16 mouse cellular contexts compared by ENCODE assay signal in the genomic region with DNA sequence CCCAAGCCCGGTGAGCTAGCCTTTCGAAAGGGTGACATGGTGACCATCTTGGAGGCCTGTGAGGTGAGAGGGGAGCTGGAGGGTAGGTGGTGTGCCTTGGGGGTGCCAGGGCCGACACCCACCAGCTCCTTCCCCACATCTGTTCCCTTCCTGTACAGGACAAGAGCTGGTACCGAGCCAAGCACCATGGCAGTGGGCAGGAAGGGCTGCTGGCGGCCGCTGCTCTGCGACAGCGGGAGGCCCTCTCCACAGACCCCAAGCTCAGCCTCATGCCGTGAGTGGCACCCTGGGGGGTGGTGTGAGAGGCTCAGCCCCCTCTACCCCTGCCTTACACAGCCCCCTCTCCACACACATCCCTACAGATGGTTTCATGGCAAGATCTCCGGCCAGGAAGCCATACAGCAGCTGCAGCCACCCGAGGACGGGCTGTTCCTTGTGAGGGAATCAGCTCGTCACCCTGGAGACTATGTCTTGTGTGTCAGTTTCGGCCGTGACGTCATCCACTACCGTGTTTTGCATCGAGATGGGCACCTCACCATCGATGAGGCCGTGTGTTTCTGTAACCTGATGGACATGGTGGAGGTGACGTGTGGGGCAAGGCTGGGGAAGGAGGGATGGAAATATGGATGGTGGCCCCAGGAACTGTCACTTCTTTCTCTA. TPM values are rescaled to one million over a fixed set of nuclear protein-coding genes. Genes with fewer than 3 reads are reported as not detected.
A peak's percentile ranks its signal among the peaks of the same experiment; 100 is the strongest.
DNase-seq lines count a peak whose midpoint lies in the region; ATAC-seq and TF ChIP-seq lines count a peak whose summit lies in the region.
"Had no signal": no experiment of that assay in that cellular context is flagged by ENCODE, and none has a peak within 500 bp of the region (broad histone marks: within the 10 kb centered on the region; RNA-seq: fewer than 3 reads in every experiment).

No protein-coding gene starts in this region.

- H3K4me2 ChIP-seq in forebrain, embryonic 16.5 days (ENCODE audit: low read length) = no peak overlapping the region
- H3K4me2 ChIP-seq in forebrain, postnatal 0 days (ENCODE audit: low read depth) = no peak overlapping the region
- H3K4me2 ChIP-seq in midbrain, embryonic 13.5 days (replicated peaks) = no peak overlapping the region
- H3K4me2 ChIP-seq: lung, embryonic 15.5 days had no signal

- peaks cover 6% of the 10 kb centered on the region; the same call in 1 of the 2 replicates for H3K9me3 ChIP-seq in forebrain, embryonic 10.5 days
- H3K9me3 ChIP-seq in forebrain, embryonic 16.5 days (ENCODE audit: control insufficient read depth, low read length) = no peaks in the 10 kb centered on the region
- no peaks in the 10 kb centered on the region for H3K9me3 ChIP-seq in MEL (replicated peaks; ENCODE audit: insufficient read depth, low read length)
- H3K9me3 ChIP-seq in forebrain, postnatal 0 days (ENCODE audit: low read length) = no peaks in the 10 kb centered on the region
- H3K9me3 ChIP-seq in midbrain, embryonic 13.5 days = 0 out of 2 replicates have a peak, but pooled peaks cover 7% of the 10 kb centered on the region
- H3K9me3 ChIP-seq: lung, embryonic 15.5 days had no signal

- H3K27me3 ChIP-seq in forebrain, embryonic 10.5 days (ENCODE audit: poor library complexity, severe bottlenecking) = peaks cover 65% of the 10 kb centered on the region
- H3K27me3 ChIP-seq in forebrain, embryonic 16.5 days (replicated peaks; ENCODE audit: control insufficient read depth, insufficient read depth, low read length) = peaks cover 20% of the 10 kb centered on the region
- H3K27me3 ChIP-seq in MEL (ENCODE audit: control insufficient read depth in 1 of 2, insufficient read depth in 2 of 2, low read length in 2 of 2) = no peaks in the 10 kb centered on the region
- peaks cover 7% of the 10 kb centered on the region; the same call in 1 of the 2 replicates for H3K27me3 ChIP-seq in forebrain, postnatal 0 days (ENCODE audit: insufficient read depth, low read length)
- H3K27me3 ChIP-seq in midbrain, embryonic 13.5 days = peaks cover 54% of the 10 kb centered on the region

- no peak for TF ChIP-seq POLR2A in MEL (IDR thresholded peaks at IDR 0.05; ENCODE audit: control insufficient read depth in 1 of 2, insufficient read depth in 1 of 2, low read depth in 1 of 2, low read length in 2 of 2, poor library complexity in 1 of 2)

- ATAC-seq in forebrain, embryonic 16.5 days = no peak
- ATAC-seq in forebrain, postnatal 0 days = peak; percentile 10; the same call in 1 of the 2 replicates
- ATAC-seq in midbrain, embryonic 13.5 days = peak; percentile 7; the same call in 1 of the 2 replicates
- no peak for ATAC-seq in granulocyte monocyte progenitor cell, adult 5-6 weeks (replicated peaks; ENCODE audit: poor library complexity, severe bottlenecking)

- no peak for TF ChIP-seq RAD21 in MEL (IDR thresholded peaks at IDR 0.05; ENCODE audit: low read depth, low read length)

- peaks cover 43% of the 10 kb centered on the region for H3K36me3 ChIP-seq in forebrain, embryonic 10.5 days (replicated peaks)
- H3K36me3 ChIP-seq in forebrain, embryonic 16.5 days (ENCODE audit: control insufficient read depth, insufficient read depth) = 0 out of 2 replicates have a peak, but pooled peaks cover 5% of the 10 kb centered on the region
- H3K36me3 ChIP-seq in MEL (ENCODE audit: control insufficient read depth in 1 of 2, insufficient read depth in 2 of 2, low read length in 2 of 2) = no peaks in the 10 kb centered on the region
- peaks cover 27% of the 10 kb centered on the region for H3K36me3 ChIP-seq in forebrain, postnatal 0 days (ENCODE audit: insufficient read depth)
- peaks cover 30% of the 10 kb centered on the region for H3K36me3 ChIP-seq in midbrain, embryonic 13.5 days

- H3K27ac ChIP-seq in forebrain, embryonic 10.5 days = 0 out of 2 replicates have a peak overlapping the region, but pooled peaks have one; percentile 26
- no peak overlapping the region for H3K27ac ChIP-seq in forebrain, embryonic 16.5 days (ENCODE audit: low read length)
- no peak overlapping the region for H3K27ac ChIP-seq in MEL (ENCODE audit: control insufficient read depth, low read depth, low read length)
- H3K27ac ChIP-seq in forebrain, postnatal 0 days (ENCODE audit: low read depth, low read length) = no peak overlapping the region
- H3K27ac ChIP-seq in midbrain, embryonic 13.5 days = no peak overlapping the region
- H3K27ac ChIP-seq: lung, embryonic 15.5 days had no signal

- H3K4me1 ChIP-seq in forebrain, embryonic 10.5 days = peaks cover 27% of the 10 kb centered on the region
- peaks cover 17% of the 10 kb centered on the region for H3K4me1 ChIP-seq in forebrain, embryonic 16.5 days (replicated peaks; ENCODE audit: control insufficient read depth, insufficient read depth, low read length)
- H3K4me1 ChIP-seq in MEL (ENCODE audit: control insufficient read depth in 1 of 2, insufficient read depth in 2 of 2, low read length in 2 of 2) = no peaks in the 10 kb centered on the region
- peaks cover 5% of the 10 kb centered on the region; the same call in 1 of the 2 replicates for H3K4me1 ChIP-seq in forebrain, postnatal 0 days (ENCODE audit: insufficient read depth)
- peaks cover 26% of the 10 kb centered on the region for H3K4me1 ChIP-seq in midbrain, embryonic 13.5 days (replicated peaks)

- TF ChIP-seq EP300 in MEL (IDR thresholded peaks at IDR 0.05; ENCODE audit: low read depth in 1 of 2, low read length in 2 of 2) = no peak

- TF ChIP-seq CTCF in MEL (IDR thresholded peaks at IDR 0.05 in 2 of 3, conservative IDR thresholded peaks at IDR 0.05 in 1 of 3; ENCODE audit: control insufficient read depth in 1 of 3, insufficient read depth in 1 of 3, low read depth in 2 of 3, low read length in 3 of 3, poor library complexity in 1 of 3, severe bottlenecking in 1 of 3) = no peak
- TF ChIP-seq CTCF in forebrain, postnatal 0 days (IDR thresholded peaks at IDR 0.05; ENCODE audit: low read depth) = no peak

- H3K79me2 ChIP-seq in MEL (ENCODE audit: control insufficient read depth, insufficient read depth, low read length, poor library complexity) = no peaks in the 10 kb centered on the region

- H3K9ac ChIP-seq in forebrain, embryonic 16.5 days (replicated peaks; ENCODE audit: low read depth, low read length) = no peak overlapping the region
- no peak overlapping the region for H3K9ac ChIP-seq in MEL (ENCODE audit: control insufficient read depth, low read depth, low read length, poor library complexity, severe bottlenecking)
- H3K9ac ChIP-seq in forebrain, postnatal 0 days = no peak overlapping the region
- 0 out of 2 replicates have a peak overlapping the region, but pooled peaks have one; percentile 6 for H3K9ac ChIP-seq in midbrain, embryonic 13.5 days (replicated peaks)
- H3K9ac ChIP-seq: lung, embryonic 15.5 days had no signal

- 55% methylated on average over 21 of the region's 21 CpGs for WGBS in forebrain, embryonic 10.5 days
- WGBS in forebrain, embryonic 16.5 days = 40% methylated on average over 21 of the region's 21 CpGs
- WGBS in forebrain, postnatal 0 days = 39% methylated on average over 21 of the region's 21 CpGs
- 42% methylated on average over 21 of the region's 21 CpGs for WGBS in midbrain, embryonic 13.5 days

- DNase-seq in forebrain, embryonic 10.5 days (ENCODE audit: extremely low spot score, low spot score) = no peak
- DNase-seq in MEL (ENCODE audit: low read depth, low spot score) = no peak
- DNase-seq in forebrain, postnatal 0 days = no peak
- DNase-seq in adrenal gland, adult 8-10 months = no peak
- DNase-seq in layer of hippocampus, adult 8-10 months (ENCODE audit: low spot score in 2 of 2) = no peak
- DNase-seq: cerebellum, adult 18-20 months; kidney, adult 2 months; layer of hippocampus, postnatal 36 days; thymus, postnatal 14 days had no signal

- peak overlapping the region; percentile 2; the same call in 1 of the 2 replicates for H3K4me3 ChIP-seq in forebrain, embryonic 10.5 days
- no peak overlapping the region for H3K4me3 ChIP-seq in forebrain, embryonic 16.5 days (replicated peaks; ENCODE audit: low read length)
- H3K4me3 ChIP-seq in MEL (ENCODE audit: control insufficient read depth in 1 of 2, insufficient read depth in 1 of 2, low read depth in 2 of 2, low read length in 2 of 2) = no peak overlapping the region
- H3K4me3 ChIP-seq in forebrain, postnatal 0 days (ENCODE audit: low read depth, low read length) = no peak overlapping the region
- no peak overlapping the region for H3K4me3 ChIP-seq in midbrain, embryonic 13.5 days (replicated peaks)
- H3K4me3 ChIP-seq: erythroblast, embryonic 14.5 days; lung, embryonic 15.5 days had no signal

RNA-seq across cellular contexts. Expression of a gene that starts 6.6 kb away (rescaled TPM):
- polyA plus RNA-seq in forebrain, embryonic 10.5 days (2016; fragmentation: Nextera tagmentation; extraction: Ambion mirVana) = 3.7 and 5.0 TPM in 2 replicates
- polyA plus RNA-seq in forebrain, embryonic 16.5 days (2015; fragmentation: Nextera tagmentation; extraction: Ambion mirVana) = 28.8 and 44.2 TPM in 2 replicates
- 0.10 and 0.23 TPM in 2 replicates for total RNA-seq in MEL (2012; rRNA removed)
- polyA plus RNA-seq in MEL (2012; ENCODE audit: insufficient read depth in 1 of 2, insufficient read length in 2 of 2, low read depth in 1 of 2, low replicate concordance in 2 of 2, missing spikeins in 1 of 2) = 1 to 10 TPM in 1 of 2 experiments, not detected in 1; 1.0 TPM
- 87.3 and 113 TPM in 2 replicates for total RNA-seq in forebrain, postnatal 0 days (2014; rRNA removed)
- polyA plus RNA-seq in forebrain, postnatal 0 days (2015; fragmentation: Nextera tagmentation; extraction: Ambion mirVana) = 66.4 and 79.4 TPM in 2 replicates
- 7.2 and 8.8 TPM in 2 replicates for polyA plus RNA-seq in midbrain, embryonic 13.5 days (2015; fragmentation: Nextera tagmentation; extraction: Ambion mirVana)
- 16.8 and 35.6 TPM in 2 replicates for total RNA-seq in granulocyte monocyte progenitor cell, adult 5-6 weeks (2014; fragmentation: Nextera tagmentation)
- total RNA-seq in granulocyte monocyte progenitor cell, adult 5-6 weeks (2017) = 39.1 and 43.9 TPM in 2 replicates
- total RNA-seq in adrenal gland, adult 8-10 months (2022) = 1 to 10 TPM in 3 of 4 experiments, under 1 TPM in 1; 0.67 to 2.1 (median 1.5) TPM
- 100 to 1,000 TPM; 208 to 230 (median 216) TPM for total RNA-seq in layer of hippocampus, adult 8-10 months (2022)
- polyA plus RNA-seq: G1E had no signal

RNA-seq across cellular contexts. Expression of a gene that starts 7.4 kb away (rescaled TPM):
- polyA plus RNA-seq in forebrain, embryonic 10.5 days (2016; fragmentation: Nextera tagmentation; extraction: Ambion mirVana) = 217 TPM in 2 replicates
- 84.0 and 90.1 TPM in 2 replicates for polyA plus RNA-seq in forebrain, embryonic 16.5 days (2015; fragmentation: Nextera tagmentation; extraction: Ambion mirVana)
- 137 and 150 TPM in 2 replicates for total RNA-seq in MEL (2012; rRNA removed)
- polyA plus RNA-seq in MEL (2012; ENCODE audit: insufficient read depth in 1 of 2, insufficient read length in 2 of 2, low read depth in 1 of 2, low replicate concordance in 2 of 2, missing spikeins in 1 of 2) = 100 to 1,000 TPM; 157 to 421 TPM
- total RNA-seq in forebrain, postnatal 0 days (2014; rRNA removed) = 90.2 and 94.9 TPM in 2 replicates
- 134 and 148 TPM in 2 replicates for polyA plus RNA-seq in forebrain, postnatal 0 days (2015; fragmentation: Nextera tagmentation; extraction: Ambion mirVana)
- polyA plus RNA-seq in midbrain, embryonic 13.5 days (2015; fragmentation: Nextera tagmentation; extraction: Ambion mirVana) = 138 and 148 TPM in 2 replicates
- total RNA-seq in granulocyte monocyte progenitor cell, adult 5-6 weeks (2014; fragmentation: Nextera tagmentation) = 94.0 and 105 TPM in 2 replicates
- 161 and 185 TPM in 2 replicates for total RNA-seq in granulocyte monocyte progenitor cell, adult 5-6 weeks (2017)
- total RNA-seq in adrenal gland, adult 8-10 months (2022) = 100 to 1,000 TPM; 100 to 139 (median 113) TPM
- 10 to 100 TPM; 32.5 to 49.5 (median 40.8) TPM for total RNA-seq in layer of hippocampus, adult 8-10 months (2022)

RNA-seq across cellular contexts. Expression of a gene that starts 7.4 kb away (rescaled TPM):
- 51.9 and 52.1 TPM in 2 replicates for polyA plus RNA-seq in forebrain, embryonic 10.5 days (2016; fragmentation: Nextera tagmentation; extraction: Ambion mirVana)
- polyA plus RNA-seq in forebrain, embryonic 16.5 days (2015; fragmentation: Nextera tagmentation; extraction: Ambion mirVana) = 39.1 and 41.6 TPM in 2 replicates
- total RNA-seq in MEL (2012; rRNA removed) = 68.9 and 81.3 TPM in 2 replicates
- 10 to 100 TPM in 1 of 2 experiments, not detected in 1; 73.2 TPM for polyA plus RNA-seq in MEL (2012; ENCODE audit: insufficient read depth in 1 of 2, insufficient read length in 2 of 2, low read depth in 1 of 2, low replicate concordance in 2 of 2, missing spikeins in 1 of 2)
- 43.3 and 44.6 TPM in 2 replicates for total RNA-seq in forebrain, postnatal 0 days (2014; rRNA removed)
- 22.8 and 24.8 TPM in 2 replicates for polyA plus RNA-seq in forebrain, postnatal 0 days (2015; fragmentation: Nextera tagmentation; extraction: Ambion mirVana)
- 27.9 and 30.8 TPM in 2 replicates for polyA plus RNA-seq in midbrain, embryonic 13.5 days (2015; fragmentation: Nextera tagmentation; extraction: Ambion mirVana)
- total RNA-seq in granulocyte monocyte progenitor cell, adult 5-6 weeks (2014; fragmentation: Nextera tagmentation) = 19.7 and 29.1 TPM in 2 replicates
- 14.2 and 19.9 TPM in 2 replicates for total RNA-seq in granulocyte monocyte progenitor cell, adult 5-6 weeks (2017)
- total RNA-seq in adrenal gland, adult 8-10 months (2022) = 10 to 100 TPM; 61.9 to 72.3 (median 66.4) TPM
- 10 to 100 TPM; 32.0 to 45.0 (median 39.1) TPM for total RNA-seq in layer of hippocampus, adult 8-10 months (2022)

RNA-seq across cellular contexts. Expression of a gene that starts 26.4 kb away (rescaled TPM):
- 2.4 and 2.7 TPM in 2 replicates for polyA plus RNA-seq in forebrain, embryonic 10.5 days (2016; fragmentation: Nextera tagmentation; extraction: Ambion mirVana)
- polyA plus RNA-seq in forebrain, embryonic 16.5 days (2015; fragmentation: Nextera tagmentation; extraction: Ambion mirVana) = 18.4 and 24.0 TPM in 2 replicates
- total RNA-seq in MEL (2012; rRNA removed) = 0.39 and 0.81 TPM in 2 replicates
- 1 to 10 TPM in 1 of 2 experiments, not detected in 1; 1.4 TPM for polyA plus RNA-seq in MEL (2012; ENCODE audit: insufficient read depth in 1 of 2, insufficient read length in 2 of 2, low read depth in 1 of 2, low replicate concordance in 2 of 2, missing spikeins in 1 of 2)
- total RNA-seq in forebrain, postnatal 0 days (2014; rRNA removed) = 51.0 and 52.1 TPM in 2 replicates
- polyA plus RNA-seq in forebrain, postnatal 0 days (2015; fragmentation: Nextera tagmentation; extraction: Ambion mirVana) = 13.0 and 18.7 TPM in 2 replicates
- polyA plus RNA-seq in midbrain, embryonic 13.5 days (2015; fragmentation: Nextera tagmentation; extraction: Ambion mirVana) = 16.5 and 19.7 TPM in 2 replicates
- total RNA-seq in granulocyte monocyte progenitor cell, adult 5-6 weeks (2014; fragmentation: Nextera tagmentation) = not detected in 2 replicates
- total RNA-seq in granulocyte monocyte progenitor cell, adult 5-6 weeks (2017) = 0.13 TPM in 1 of 2 replicates, not detected in the other
- 10 to 100 TPM; 27.6 to 35.6 (median 30.0) TPM for total RNA-seq in adrenal gland, adult 8-10 months (2022)
- 10 to 100 TPM; 59.3 to 81.0 (median 65.3) TPM for total RNA-seq in layer of hippocampus, adult 8-10 months (2022)
- polyA plus RNA-seq: erythroblast, embryonic 14.5 days had no signal

RNA-seq across cellular contexts. Expression of a gene that starts 28.7 kb away (rescaled TPM):
- 5.3 and 6.7 TPM in 2 replicates for polyA plus RNA-seq in forebrain, embryonic 10.5 days (2016; fragmentation: Nextera tagmentation; extraction: Ambion mirVana)
- 81.4 and 94.9 TPM in 2 replicates for polyA plus RNA-seq in forebrain, embryonic 16.5 days (2015; fragmentation: Nextera tagmentation; extraction: Ambion mirVana)
- 0.19 and 0.20 TPM in 2 replicates for total RNA-seq in MEL (2012; rRNA removed)
- under 1 TPM in 1 of 2 experiments, not detected in 1; 0.33 TPM for polyA plus RNA-seq in MEL (2012; ENCODE audit: insufficient read depth in 1 of 2, insufficient read length in 2 of 2, low read depth in 1 of 2, low replicate concordance in 2 of 2, missing spikeins in 1 of 2)
- total RNA-seq in forebrain, postnatal 0 days (2014; rRNA removed) = 163 and 170 TPM in 2 replicates
- 78.8 and 79.2 TPM in 2 replicates for polyA plus RNA-seq in forebrain, postnatal 0 days (2015; fragmentation: Nextera tagmentation; extraction: Ambion mirVana)
- 66.0 and 77.3 TPM in 2 replicates for polyA plus RNA-seq in midbrain, embryonic 13.5 days (2015; fragmentation: Nextera tagmentation; extraction: Ambion mirVana)
- total RNA-seq in granulocyte monocyte progenitor cell, adult 5-6 weeks (2014; fragmentation: Nextera tagmentation) = not detected in 2 replicates
- not detected in 2 replicates for total RNA-seq in granulocyte monocyte progenitor cell, adult 5-6 weeks (2017)
- total RNA-seq in adrenal gland, adult 8-10 months (2022) = 1 to 10 TPM; 3.8 to 6.4 (median 4.4) TPM
- 100 to 1,000 TPM; 135 to 167 (median 145) TPM for total RNA-seq in layer of hippocampus, adult 8-10 months (2022)
- total RNA-seq: neutrophil, adult 5-6 weeks had no signal
- polyA plus RNA-seq: erythroblast, embryonic 14.5 days; G1E had no signal

Comparison
In these comparisons a context has a peak if more than half of its experiments do, and no peak if none do; other contexts are left out.
1. ATAC-seq: peak in forebrain, postnatal 0 days (single experiment) and midbrain, embryonic 13.5 days (single experiment); none in forebrain, embryonic 16.5 days (single experiment) and granulocyte monocyte progenitor cell, adult 5-6 weeks (single experiment).
2. RNA of a gene that starts 6.6 kb away (total RNA-seq): 208 to 230 TPM in layer of hippocampus, adult 8-10 months, 87.3 to 113 TPM in forebrain, postnatal 0 days and 16.8 to 43.9 TPM in granulocyte monocyte progenitor cell, adult 5-6 weeks; 0.67 to 2.1 TPM in adrenal gland, adult 8-10 months and 0.10 to 0.23 TPM in MEL; every median in the first group is over 4 times any median in the second.